ENCODE assay signal across 8 mouse cellular contexts in the genomic region with DNA sequence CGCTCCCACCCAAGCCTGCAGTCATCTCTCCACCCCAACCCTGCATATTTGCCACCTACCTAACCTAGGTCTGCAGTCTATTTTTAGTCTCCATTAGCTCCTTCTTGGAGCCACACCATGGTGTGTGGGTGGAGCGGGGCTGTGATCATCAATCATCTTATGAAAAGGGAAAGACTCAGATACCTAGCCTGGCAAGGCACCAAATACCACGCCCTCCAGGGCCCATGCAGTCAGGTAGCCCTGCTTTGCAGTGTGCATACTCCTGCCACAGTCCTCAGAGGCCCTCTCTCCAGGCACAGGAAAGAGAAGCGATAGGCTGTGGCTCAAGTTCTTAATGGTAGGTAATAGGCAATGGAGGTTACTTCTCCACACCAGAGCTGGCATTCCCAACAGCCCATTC.
DNase-seq lines count a peak whose midpoint lies in the region; ATAC-seq and TF ChIP-seq lines count a peak whose summit lies in the region.

No protein-coding gene starts in this region.

- TF ChIP-seq CTCF in cortical plate, adult 2 months (IDR thresholded peaks at IDR 0.05; ENCODE audit: extremely low read depth, insufficient read depth, low read length): no peak

- H3K4me3 ChIP-seq in kidney, embryonic 16.5 days (ENCODE audit: low read length): peak overlapping the region; percentile 70
- H3K4me3 ChIP-seq in cortical plate, adult 2 months (ENCODE audit: insufficient read depth, low read length): peak overlapping the region; percentile 43; the same call in 1 of the 2 replicates
- H3K4me3 ChIP-seq in hindbrain, embryonic 14.5 days (replicated peaks; ENCODE audit: low read length): peak overlapping the region; percentile 62
- peak overlapping the region; percentile 71 for H3K4me3 ChIP-seq in midbrain, embryonic 13.5 days (replicated peaks)

- peak overlapping the region; percentile 53 for H3K4me2 ChIP-seq in kidney, embryonic 16.5 days (replicated peaks; ENCODE audit: low read depth, low read length)
- H3K4me2 ChIP-seq in hindbrain, embryonic 14.5 days (replicated peaks): peak overlapping the region; percentile 64
- peak overlapping the region; percentile 90 for H3K4me2 ChIP-seq in midbrain, embryonic 13.5 days (replicated peaks)

- no peaks in the 10 kb centered on the region for H3K9me3 ChIP-seq in kidney, embryonic 16.5 days (ENCODE audit: low read length)
- H3K9me3 ChIP-seq in hindbrain, embryonic 14.5 days (ENCODE audit: control insufficient read depth, low read length): no peaks in the 10 kb centered on the region
- no peaks in the 10 kb centered on the region for H3K9me3 ChIP-seq in midbrain, embryonic 13.5 days

- WGBS in kidney, embryonic 16.5 days: 73% methylated on average over 4 of the region's 4 CpGs
- WGBS in hindbrain, embryonic 14.5 days: 64% methylated on average over 4 of the region's 4 CpGs
- 88% methylated on average over 4 of the region's 4 CpGs for WGBS in midbrain, embryonic 13.5 days

- H3K27ac ChIP-seq in kidney, embryonic 16.5 days (ENCODE audit: low read length): no peak overlapping the region
- H3K27ac ChIP-seq in cortical plate, adult 2 months (ENCODE audit: insufficient read depth, low read length): no peak overlapping the region
- peak overlapping the region; percentile 98 for H3K27ac ChIP-seq in hindbrain, embryonic 14.5 days
- H3K27ac ChIP-seq in midbrain, embryonic 13.5 days: peak overlapping the region; percentile 95; the same call in 1 of the 2 replicates

- peaks cover 59% of the 10 kb centered on the region for H3K4me1 ChIP-seq in kidney, embryonic 16.5 days (ENCODE audit: insufficient read depth, low read length)
- H3K4me1 ChIP-seq in cortical plate, adult 2 months (ENCODE audit: control insufficient read depth, insufficient read depth, low read length): peaks cover 27% of the 10 kb centered on the region
- H3K4me1 ChIP-seq in hindbrain, embryonic 14.5 days (replicated peaks; ENCODE audit: control insufficient read depth, insufficient read depth, low read length): peaks cover 57% of the 10 kb centered on the region
- peaks cover 53% of the 10 kb centered on the region for H3K4me1 ChIP-seq in midbrain, embryonic 13.5 days (replicated peaks)

- ATAC-seq in kidney, embryonic 16.5 days (ENCODE audit: low FRiP score, low TSS enrichment): no peak; the same call in 1 of the 2 replicates
- ATAC-seq in hindbrain, embryonic 14.5 days (ENCODE audit: low FRiP score): no peak
- no peak for ATAC-seq in midbrain, embryonic 13.5 days

- TF ChIP-seq POLR2A in cortical plate, adult 2 months (IDR thresholded peaks at IDR 0.05; ENCODE audit: extremely low read depth, insufficient read depth, low read length): no peak

- DNase-seq in kidney, adult 11 months: no peak
- no peak for DNase-seq in hindbrain, embryonic 14.5 days (ENCODE audit: low spot score)
- DNase-seq in thymus, postnatal 25 days: no peak
- DNase-seq in embryo, embryonic 11 days: no peak
- no peak for DNase-seq in cerebellum, adult 18-20 months

- no peaks in the 10 kb centered on the region for H3K36me3 ChIP-seq in kidney, embryonic 16.5 days (ENCODE audit: insufficient read depth, low read length)
- H3K36me3 ChIP-seq in hindbrain, embryonic 14.5 days (replicated peaks; ENCODE audit: control insufficient read depth, insufficient read depth): no peaks in the 10 kb centered on the region
- no peaks in the 10 kb centered on the region for H3K36me3 ChIP-seq in midbrain, embryonic 13.5 days

- peak overlapping the region; percentile 86; the same call in 1 of the 2 replicates for H3K9ac ChIP-seq in kidney, embryonic 16.5 days (replicated peaks; ENCODE audit: low read length)
- H3K9ac ChIP-seq in hindbrain, embryonic 14.5 days: peak overlapping the region; percentile 93
- peak overlapping the region; percentile 91 for H3K9ac ChIP-seq in midbrain, embryonic 13.5 days (replicated peaks)

- no peaks in the 10 kb centered on the region for H3K27me3 ChIP-seq in kidney, embryonic 16.5 days (ENCODE audit: insufficient read depth, low read length)
- H3K27me3 ChIP-seq in hindbrain, embryonic 14.5 days (ENCODE audit: control insufficient read depth, insufficient read depth, low read length): no peaks in the 10 kb centered on the region
- H3K27me3 ChIP-seq in midbrain, embryonic 13.5 days: no peaks in the 10 kb centered on the region

Comparison
In these comparisons a context has a peak if more than half of its experiments do, and no peak if none do; other contexts are left out.
1. H3K27ac ChIP-seq: peak in hindbrain, embryonic 14.5 days (single experiment) and midbrain, embryonic 13.5 days (single experiment); none in kidney, embryonic 16.5 days (single experiment) and cortical plate, adult 2 months (single experiment).
2. Peak in every context shown above with its lines, with median percentiles within 50 percentile points of each other: H3K4me2 ChIP-seq, H3K4me3 ChIP-seq and H3K9ac ChIP-seq.